Mouse (Mus musculus) heart, embryonic 13.5 days (tissue): ENCODE measurements at regions not wholly inside any gene's neighbourhood (a gene's known extent, or its start where the extent isn't known, plus 50 kb on each side); places are given as distances from the start of the nearest gene placed in this dataset.

ENCODE experiments used
- ATAC-seq: fragments of 200-750 bp; cut with Nextera tagmentation; 2 replicates; pipeline ENCODE4 v1.8.0; 2017; ENCODE audit warnings: moderate TSS enrichment; ENCODE audit not compliant: insufficient number of reproducible peaks, low FRiP score, low TSS enrichment; ENCODE audit errors: extremely low read depth
- H3K27ac ChIP-seq: fragments of 300-500 bp; sonication (generic); replicated peaks from 2 replicates; pipeline ENCODE4 v1.5.1; 2015; ENCODE audit warnings: moderate library complexity, mild to moderate bottlenecking, inconsistent platforms
- H3K27me3 ChIP-seq: fragments of 300-500 bp; sonication (generic); replicated peaks from 2 replicates; pipeline ENCODE4 v1.6.1; 2015; ENCODE audit warnings: mild to moderate bottlenecking, inconsistent platforms
- H3K36me3 ChIP-seq: fragments of 300-500 bp; sonication (generic); 2 replicates; pipeline ENCODE4 v1.6.1; 2015; ENCODE audit warnings: mild to moderate bottlenecking, inconsistent platforms
- H3K4me1 ChIP-seq: fragments of 300-500 bp; sonication (generic); 2 replicates; pipeline ENCODE4 v1.6.1; 2015; ENCODE audit warnings: inconsistent platforms
- H3K4me2 ChIP-seq: fragments of 300-500 bp; sonication (generic); 2 replicates; pipeline ENCODE4 v1.6.1; 2015; ENCODE audit warnings: inconsistent platforms, mild to moderate bottlenecking, moderate library complexity
- H3K4me3 ChIP-seq: fragments of 300-500 bp; sonication (generic); 2 replicates; pipeline ENCODE4 v1.5.1; 2015; ENCODE audit warnings: moderate library complexity, mild to moderate bottlenecking, inconsistent platforms
- H3K9ac ChIP-seq: fragments of 300-500 bp; sonication (generic); 2 replicates; pipeline ENCODE4 v1.6.1; 2015; ENCODE audit warnings: inconsistent platforms, mild to moderate bottlenecking, moderate library complexity
- H3K9me3 ChIP-seq: fragments of 300-500 bp; sonication (generic); 2 replicates; pipeline ENCODE4 v1.6.1; 2016; ENCODE audit warnings: inconsistent platforms
- WGBS: fragments of 180-500 bp; shearing (Covaris S2); methylation state at CpG from one replicate; pipeline ENCODE4 v1.1.7; 2015; ENCODE audit warnings: mixed read lengths; 5-methylcytosine and 5-hydroxymethylcytosine counted together

GRCm38 (mm10) chr4:55158166-55158739 is 191.6 kb upstream of the Rad23b start:
- Histone ChIP-seq H3K9me3 (no peaks in the 10 kb centered on the region), H3K9ac (no peak overlapping the region), H3K4me2 (no peak overlapping the region), H3K36me3 (no peaks in the 10 kb centered on the region), H3K4me1 (peaks cover 9% of the 10 kb centered on the region), H3K27ac (no peak overlapping the region), H3K27me3 (no peaks in the 10 kb centered on the region), H3K4me3 (no peak overlapping the region)
- 87% methylated on average over 6 of the region's 6 CpGs for WGBS
- ATAC-seq: no peak

DNA sequence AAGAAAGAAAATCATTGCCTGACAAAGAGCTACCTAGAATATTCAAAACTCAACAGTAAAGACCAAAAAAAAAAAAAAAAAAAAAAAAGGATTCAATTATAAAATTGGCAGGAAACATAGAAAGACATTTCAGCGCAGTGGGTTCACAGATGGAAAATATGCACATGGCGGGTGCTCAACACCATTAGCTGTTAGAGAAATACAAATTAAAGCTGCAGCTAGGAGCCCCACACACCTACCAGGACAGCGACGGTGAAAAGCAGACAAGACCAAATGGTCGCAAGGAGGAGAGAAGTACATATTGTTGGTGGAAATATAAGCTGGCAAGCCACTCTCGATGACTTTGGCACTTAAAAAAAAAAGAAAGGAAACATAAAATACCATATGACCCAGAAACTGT is 183.6 kb upstream of the Rad23b start:
- Histone ChIP-seq H3K4me3 (no peak overlapping the region), H3K27me3 (no peaks in the 10 kb centered on the region), H3K9ac (no peak overlapping the region), H3K9me3 (no peaks in the 10 kb centered on the region), H3K27ac (no peak overlapping the region), H3K36me3 (no peaks in the 10 kb centered on the region), H3K4me2 (no peak overlapping the region), H3K4me1 (peaks cover 16% of the 10 kb centered on the region)
- 76% methylated on average over 6 of the region's 6 CpGs for WGBS
- ATAC-seq: no peak

DNA sequence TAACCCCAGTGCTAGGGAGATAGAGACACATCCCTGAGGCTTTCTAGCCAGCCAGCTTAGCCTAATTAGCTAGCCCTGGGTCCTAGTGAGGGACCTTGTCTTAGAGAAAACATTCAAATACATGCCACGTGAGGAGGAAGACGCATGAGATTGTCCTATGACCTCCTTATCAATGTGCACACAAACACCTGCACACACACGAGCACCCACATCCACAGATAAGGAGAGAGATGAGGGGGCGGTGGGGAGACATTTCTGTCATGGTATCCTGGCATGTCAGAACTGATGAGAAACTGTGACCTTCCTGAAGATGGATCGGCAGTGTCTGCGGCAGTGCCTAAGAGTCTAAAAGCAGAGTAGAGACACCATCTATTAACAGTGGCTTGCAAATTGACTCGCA is 180.8 kb upstream of the Rad23b start:
- H3K4me2 ChIP-seq: no peak overlapping the region
- no peak for ATAC-seq
- peaks cover 31% of the 10 kb centered on the region for H3K4me1 ChIP-seq
- no peaks in the 10 kb centered on the region for H3K9me3 ChIP-seq
- no peaks in the 10 kb centered on the region for H3K27me3 ChIP-seq
- no peak overlapping the region for H3K27ac ChIP-seq
- 62% methylated on average over 7 of the region's 7 CpGs for WGBS
- H3K4me3 ChIP-seq: no peak overlapping the region
- H3K36me3 ChIP-seq: no peaks in the 10 kb centered on the region
- no peak overlapping the region for H3K9ac ChIP-seq

DNA sequence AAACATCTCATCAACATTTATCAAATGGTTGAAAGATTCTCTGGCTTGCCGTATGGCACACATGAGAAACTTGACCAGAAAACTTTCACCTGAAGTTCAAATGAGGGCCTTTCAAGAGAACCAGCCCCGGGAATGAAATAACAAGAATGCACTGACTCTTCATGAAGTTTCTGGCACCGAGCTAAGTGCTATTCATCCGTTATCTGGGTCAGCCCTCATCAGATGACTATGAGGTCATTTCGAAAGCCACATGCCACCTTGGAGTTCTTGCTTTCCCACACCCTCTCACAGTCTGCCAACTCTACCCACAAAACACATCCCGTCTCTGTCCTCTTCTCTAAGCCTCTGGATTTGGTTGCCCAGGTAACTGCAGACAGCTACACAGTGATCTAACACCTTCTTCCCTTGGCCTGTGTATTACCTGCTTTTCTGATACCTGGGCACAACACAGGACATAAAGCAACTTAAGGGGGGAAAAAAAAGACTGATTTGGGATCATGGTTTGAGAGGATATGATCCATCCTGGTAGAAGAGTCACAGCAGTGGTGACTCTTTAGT is 177.4 kb upstream of the Rad23b start:
- WGBS: 32% methylated on average over 6 of the region's 6 CpGs
- no peak for ATAC-seq

DNA sequence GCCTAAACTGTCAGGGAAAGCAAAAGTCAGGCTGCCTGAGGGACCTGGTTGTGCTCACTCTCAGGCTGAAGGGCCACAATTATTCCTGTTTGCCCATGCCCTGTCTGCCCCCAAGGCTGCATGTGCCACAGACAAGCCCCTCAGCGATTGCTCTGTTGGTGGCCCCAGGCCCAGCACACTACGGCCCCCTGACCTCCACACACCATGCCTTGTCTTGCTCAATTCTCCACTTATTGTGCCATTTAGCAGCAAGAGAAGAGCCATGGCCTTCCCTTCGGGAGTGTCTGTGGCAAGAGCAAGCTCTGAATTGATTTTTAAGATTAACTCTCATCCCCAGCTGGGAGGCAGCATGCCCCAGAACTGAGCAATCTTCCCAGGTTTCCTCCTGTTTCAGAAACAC is 173.8 kb upstream of the Rad23b start:
- ATAC-seq: no peak
- 76% methylated on average over 3 of the region's 3 CpGs for WGBS
- Histone ChIP-seq H3K4me2 (no peak overlapping the region), H3K9me3 (no peaks in the 10 kb centered on the region), H3K27me3 (no peaks in the 10 kb centered on the region), H3K4me3 (no peak overlapping the region), H3K4me1 (peaks cover 18% of the 10 kb centered on the region), H3K9ac (no peak overlapping the region), H3K27ac (no peak overlapping the region), H3K36me3 (no peaks in the 10 kb centered on the region)

More for the DNA sequence above, 177.4 kb upstream of the Rad23b start:
- H3K27ac ChIP-seq: no peak overlapping the region
- H3K4me2 ChIP-seq: no peak overlapping the region
- no peak overlapping the region for H3K9ac ChIP-seq
- no peaks in the 10 kb centered on the region for H3K27me3 ChIP-seq
- H3K9me3 ChIP-seq: no peaks in the 10 kb centered on the region
- peaks cover 31% of the 10 kb centered on the region for H3K4me1 ChIP-seq
- H3K4me3 ChIP-seq: no peak overlapping the region
- no peaks in the 10 kb centered on the region for H3K36me3 ChIP-seq

GRCm38 (mm10) chr4:55179456-55179855 is 170.4 kb upstream of the Rad23b start:
- no peak overlapping the region for H3K27ac ChIP-seq
- WGBS: 85% methylated on average over 2 of the region's 2 CpGs

DNA sequence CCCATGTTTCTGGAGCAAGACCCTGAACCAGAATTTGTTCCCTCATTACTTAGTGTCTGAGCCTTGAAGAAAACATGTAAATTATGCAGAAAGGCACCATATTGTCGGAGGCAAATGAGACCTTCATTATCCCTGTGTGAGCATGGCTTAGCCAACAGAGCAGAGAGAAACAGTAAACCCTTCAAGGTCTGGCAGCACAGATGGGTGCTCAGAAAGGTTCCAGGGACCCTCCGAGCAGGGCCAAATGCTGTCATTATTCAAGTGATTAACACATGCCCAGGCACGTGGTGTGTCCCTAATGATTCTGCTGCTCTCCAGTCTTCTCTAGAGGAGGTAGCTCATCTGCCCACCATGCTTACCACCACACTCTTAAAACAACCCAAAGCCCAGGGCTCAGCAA is 166.3 kb upstream of the Rad23b start:
- Histone ChIP-seq H3K27me3 (no peaks in the 10 kb centered on the region), H3K4me1 (no peaks in the 10 kb centered on the region), H3K9me3 (no peaks in the 10 kb centered on the region), H3K36me3 (no peaks in the 10 kb centered on the region), H3K27ac (no peak overlapping the region), H3K4me2 (no peak overlapping the region), H3K9ac (no peak overlapping the region), H3K4me3 (no peak overlapping the region)
- no peak for ATAC-seq
- WGBS: 52% methylated on average over 3 of the region's 3 CpGs

More at GRCm38 (mm10) chr4:55179456-55179855, 170.4 kb upstream of the Rad23b start:
- Histone ChIP-seq H3K4me3 (no peak overlapping the region), H3K9me3 (no peaks in the 10 kb centered on the region), H3K4me1 (no peaks in the 10 kb centered on the region), H3K27me3 (no peaks in the 10 kb centered on the region), H3K4me2 (no peak overlapping the region), H3K9ac (no peak overlapping the region), H3K36me3 (no peaks in the 10 kb centered on the region)
- ATAC-seq: no peak

DNA sequence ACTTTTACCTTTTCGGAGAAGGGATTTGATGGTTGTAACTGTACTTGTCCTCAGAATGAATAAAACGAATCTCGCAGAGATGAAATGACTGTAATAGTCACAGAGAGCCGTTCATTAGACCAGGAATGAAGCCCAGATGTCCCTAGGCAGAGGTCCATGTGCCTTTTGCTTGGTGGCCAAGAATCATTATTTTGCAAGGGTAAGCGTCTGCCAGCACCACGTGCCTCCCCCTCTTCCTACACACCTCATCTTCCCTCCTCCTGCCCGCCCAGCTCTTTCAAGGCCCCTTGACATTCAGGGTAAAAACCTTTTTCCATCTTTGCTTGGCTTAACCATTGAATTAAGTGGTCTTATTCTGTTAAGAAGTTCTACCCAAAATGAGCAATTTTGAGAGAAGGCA is 161.1 kb upstream of the Rad23b start:
- Histone ChIP-seq H3K4me2 (no peak overlapping the region), H3K27ac (no peak overlapping the region), H3K4me3 (no peak overlapping the region), H3K9me3 (no peaks in the 10 kb centered on the region), H3K4me1 (peaks cover 25% of the 10 kb centered on the region), H3K36me3 (no peaks in the 10 kb centered on the region), H3K27me3 (no peaks in the 10 kb centered on the region), H3K9ac (no peak overlapping the region)
- 84% methylated on average over 7 of the region's 7 CpGs for WGBS
- no peak for ATAC-seq

DNA sequence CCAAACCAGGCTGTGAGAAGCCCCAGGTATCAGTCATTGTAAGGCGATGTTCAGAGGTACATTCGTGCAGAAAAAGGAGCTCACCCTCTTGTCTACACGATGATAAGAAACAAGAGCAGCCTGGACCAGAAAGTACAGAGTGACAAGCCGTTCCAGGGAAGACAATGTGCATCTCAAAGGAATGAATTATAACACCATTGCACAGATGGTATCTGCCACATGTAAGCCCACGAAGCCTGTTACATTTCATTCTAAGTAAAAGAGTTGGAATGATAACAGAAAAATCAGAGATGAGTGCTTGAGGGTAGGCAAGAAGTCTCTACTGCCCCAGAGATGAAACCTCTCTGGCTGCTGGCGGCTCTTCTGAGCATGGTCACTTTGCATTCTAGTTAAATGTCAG is 159.3 kb upstream of the Rad23b start:
- H3K9ac ChIP-seq: no peak overlapping the region
- H3K9me3 ChIP-seq: no peaks in the 10 kb centered on the region
- H3K4me2 ChIP-seq: no peak overlapping the region
- peaks cover 25% of the 10 kb centered on the region for H3K4me1 ChIP-seq
- H3K27me3 ChIP-seq: no peaks in the 10 kb centered on the region
- WGBS: 48% methylated on average over 6 of the region's 6 CpGs
- H3K36me3 ChIP-seq: no peaks in the 10 kb centered on the region
- ATAC-seq: no peak
- H3K4me3 ChIP-seq: no peak overlapping the region
- H3K27ac ChIP-seq: no peak overlapping the region

DNA sequence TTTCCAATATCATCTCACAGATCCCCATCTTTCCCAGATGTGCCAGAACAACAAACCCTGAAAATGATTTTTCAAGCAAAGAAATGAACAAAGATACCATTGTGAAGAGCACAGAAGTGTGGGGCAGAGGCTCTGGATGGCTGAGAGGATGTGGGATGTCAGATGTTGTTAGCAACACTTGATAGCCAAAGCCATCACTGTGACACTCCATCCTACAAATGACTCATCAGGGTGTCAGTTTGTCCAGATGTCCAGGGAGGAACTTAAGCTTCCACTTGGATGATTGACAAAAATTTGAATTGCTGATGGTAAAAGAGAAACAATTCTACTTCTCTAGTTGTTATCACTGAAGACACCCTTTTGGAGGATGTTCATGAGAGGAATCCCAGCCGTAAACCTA is 155.8 kb upstream of the Rad23b start:
- H3K4me3 ChIP-seq: no peak overlapping the region
- H3K9ac ChIP-seq: no peak overlapping the region
- H3K9me3 ChIP-seq: no peaks in the 10 kb centered on the region
- H3K27ac ChIP-seq: no peak overlapping the region
- peaks cover 21% of the 10 kb centered on the region for H3K4me1 ChIP-seq
- no peaks in the 10 kb centered on the region for H3K27me3 ChIP-seq
- H3K36me3 ChIP-seq: no peaks in the 10 kb centered on the region
- 78% methylated on average over 1 of the region's 1 CpGs for WGBS
- no peak for ATAC-seq
- H3K4me2 ChIP-seq: no peak overlapping the region

DNA sequence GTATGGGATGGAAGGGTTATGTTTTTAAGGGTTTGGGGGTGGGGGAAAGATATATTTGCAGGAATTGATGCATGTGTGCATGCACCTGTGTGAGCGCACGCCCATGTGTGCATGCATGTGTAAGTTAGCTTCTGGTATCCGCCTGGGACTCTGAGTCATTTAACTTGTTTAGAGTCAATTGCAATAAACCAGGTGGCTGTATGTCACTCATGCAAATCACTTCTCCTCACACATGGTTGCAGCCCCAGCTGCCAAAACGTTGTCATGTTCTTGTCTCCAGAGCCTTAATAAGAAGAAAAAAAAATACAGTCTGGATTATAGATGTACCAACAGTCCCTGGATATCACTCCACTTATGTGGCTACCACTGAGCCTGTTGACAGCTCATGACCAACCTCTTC is 155.3 kb upstream of the Rad23b start:
- H3K27me3 ChIP-seq: no peaks in the 10 kb centered on the region
- H3K36me3 ChIP-seq: no peaks in the 10 kb centered on the region
- 80% methylated on average over 4 of the region's 4 CpGs for WGBS
- H3K4me1 ChIP-seq: peaks cover 16% of the 10 kb centered on the region
- H3K4me3 ChIP-seq: no peak overlapping the region
- H3K9ac ChIP-seq: no peak overlapping the region
- ATAC-seq: no peak
- no peak overlapping the region for H3K4me2 ChIP-seq
- no peaks in the 10 kb centered on the region for H3K9me3 ChIP-seq
- H3K27ac ChIP-seq: no peak overlapping the region
